Mouse (Mus musculus) small intestine, adult 2 months (tissue): ENCODE measurements around the gene Rwdd2a.

Experiments
- CTCF ChIP-seq: fragments of 200-500 bp; IDR thresholded peaks from 2 replicates; pipeline ENCODE4 v1.5.1; 2012; ENCODE audit warnings: low read depth, mild to moderate bottlenecking, control low read depth, inconsistent platforms, low read length, moderate library complexity, mixed read lengths; ENCODE audit not compliant: insufficient replicate concordance, insufficient read length; ENCODE audit errors: extremely low read depth
- POLR2A ChIP-seq: fragments of 200-500 bp; IDR thresholded peaks from 2 replicates; pipeline ENCODE4 v1.6.1; 2012; ENCODE audit warnings: low read depth, mild to moderate bottlenecking, control low read depth, inconsistent platforms, low read length, moderate library complexity

GRCm38 (mm10) chr9:86622062-86622461 lies 50.3 kb downstream of the Rwdd2a start:
- no peak for TF ChIP-seq CTCF
- TF ChIP-seq POLR2A: no peak
